Mouse (Mus musculus) cerebellum, adult 2 months (tissue): Measurements from ENCODE around the gene Exosc6. TPM values are rescaled to one million over a fixed set of nuclear protein-coding genes. Genes with fewer than 3 reads are reported as not detected.
"Not testable (repeated sequence)": the region's sequence is repeated elsewhere in the genome, so short reads cannot be mapped to it uniquely, and the experiment has no call there.

Experiments used
- DNase-seq, 2 experiments: peaks; one replicate each; pipeline ENCODE4 v3.0.0; 2021
- H3K27ac ChIP-seq: fragments of 200-500 bp; 2 replicates; pipeline ENCODE4 v1.5.1; 2012; ENCODE audit warnings: low read length, control low read depth, inconsistent platforms; ENCODE audit not compliant: insufficient read depth
- H3K27me3 ChIP-seq: fragments of 200-500 bp; 2 replicates; pipeline ENCODE4 v1.6.1; 2012; ENCODE audit warnings: inconsistent platforms, mild to moderate bottlenecking, low read length, moderate library complexity; ENCODE audit not compliant: control insufficient read depth, insufficient read depth
- H3K4me1 ChIP-seq: fragments of 200-500 bp; 2 replicates; pipeline ENCODE4 v1.6.1; 2011; ENCODE audit warnings: low read length; ENCODE audit not compliant: control insufficient read depth, insufficient read depth
- H3K4me3 ChIP-seq: fragments of 200-500 bp; replicated peaks from 2 replicates; pipeline ENCODE3; 2011; ENCODE audit warnings: mild to moderate bottlenecking, low read depth, low read length, control low read depth; ENCODE audit not compliant: insufficient read depth
- CTCF ChIP-seq: fragments of 200-500 bp; IDR thresholded peaks from 2 replicates; pipeline ENCODE4 v1.5.1; 2011; ENCODE audit warnings: low read depth, mild to moderate bottlenecking, control low read depth, low read length, moderate library complexity, borderline replicate concordance; ENCODE audit not compliant: insufficient read depth
- POLR2A ChIP-seq: fragments of 200-500 bp; IDR thresholded peaks from 2 replicates; pipeline ENCODE4 v1.6.1; 2011; ENCODE audit warnings: low read length, control low read depth, borderline replicate concordance; ENCODE audit not compliant: insufficient read depth
- WGBS: fragments of 180-500 bp; shearing (Covaris S2); methylation state at CpG from one replicate; pipeline ENCODE4 v1.1.7; 2018; 5-methylcytosine and 5-hydroxymethylcytosine counted together
- polyA plus RNA-seq: library from polyadenylated mRNA; depleted of rRNA; stranded (reverse); fragments of >200 nt; gene quantifications from 2 replicates; pipeline ENCODE4 v1.2.3, GENCODE M21; 2012; rRNA removed

Gene Exosc6
- polyA plus RNA-seq, result not detected in 2 replicates

DNA sequence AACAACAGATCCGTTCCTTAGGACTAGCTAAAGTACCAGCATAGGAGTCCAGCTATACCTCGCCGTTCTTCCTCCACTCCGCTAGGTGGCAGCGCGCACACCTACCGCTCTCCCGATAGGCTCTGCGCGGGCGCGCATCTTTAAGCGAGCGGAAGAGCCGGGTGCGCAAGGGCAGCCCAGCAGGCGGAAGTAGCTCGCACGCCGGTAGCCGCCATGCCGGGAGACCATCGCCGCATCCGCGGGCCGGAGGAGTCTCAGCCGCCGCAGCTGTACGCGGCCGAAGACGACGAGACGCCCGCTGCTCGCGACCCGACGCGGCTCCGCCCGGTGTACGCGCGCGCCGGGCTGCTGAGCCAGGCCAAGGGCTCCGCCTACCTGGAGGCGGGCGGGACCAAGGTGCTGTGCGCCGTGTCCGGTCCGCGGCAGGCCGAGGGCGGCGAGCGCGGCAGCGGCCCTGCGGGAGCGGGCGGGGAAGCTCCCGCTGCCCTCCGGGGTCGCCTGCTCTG lies at the start of gene Exosc6:
TSS of gene Exosc6 (plus strand) at position 182 of the 506 bp plus-strand sequence.
- WGBS, result under 1% methylated on average over 68 of the region's 68 CpGs
- H3K4me1 ChIP-seq, result peaks cover 10% of the 10 kb centered on the region; the same call in 1 of the 2 replicates
- peak within 1 kb of the TSS; percentile 60 for H3K4me3 ChIP-seq
- DNase-seq, result peak; percentile 92
- H3K27me3 ChIP-seq, result no peaks in the 10 kb centered on the region
- TF ChIP-seq POLR2A (peak; percentile 52; the same call in 1 of the 2 replicates), CTCF (peak; percentile 89)
- H3K27ac ChIP-seq, result no peak within 1 kb of the TSS

DNA sequence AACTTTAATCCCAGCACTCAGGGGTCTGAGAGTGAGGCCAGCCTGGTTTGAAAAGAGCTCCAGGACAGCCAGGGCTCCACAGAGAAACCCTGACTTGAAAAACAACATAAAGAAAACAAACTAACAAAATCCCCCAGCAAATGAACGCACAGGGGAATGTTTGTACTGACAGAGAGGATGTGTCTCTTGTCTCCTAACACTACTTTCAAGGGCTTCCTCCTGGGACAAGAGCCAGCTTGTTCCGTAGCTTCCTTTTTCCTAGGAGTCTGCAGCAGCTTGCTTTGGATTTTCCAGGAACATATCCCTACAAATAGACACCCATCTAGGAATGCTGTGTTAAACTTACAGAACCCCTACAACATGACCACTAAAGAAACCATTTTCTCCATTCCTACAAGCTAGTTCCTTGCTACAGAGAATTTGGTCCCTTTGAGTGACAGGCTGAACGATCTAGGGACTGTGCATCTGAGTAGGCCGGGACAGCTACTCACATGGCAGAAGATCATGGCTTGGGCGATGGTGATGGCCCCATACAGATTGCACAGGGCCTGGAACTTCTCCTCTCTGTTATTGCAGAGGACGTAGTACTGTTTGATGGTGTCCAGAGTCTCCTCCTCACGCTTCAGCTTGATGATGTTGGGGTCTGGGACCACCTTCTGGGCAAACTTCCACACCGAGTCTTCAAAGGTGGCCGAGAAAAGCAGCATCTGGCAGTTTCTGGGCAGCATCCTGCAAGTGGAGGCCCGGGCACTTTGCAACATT lies 45.7 kb upstream of the Exosc6 start:
- not testable (repeated sequence) for H3K27me3 ChIP-seq, DNase-seq, H3K4me3 ChIP-seq, H3K4me1 ChIP-seq, H3K27ac ChIP-seq
- 93% methylated on average over 9 of the region's 10 CpGs for WGBS

DNA sequence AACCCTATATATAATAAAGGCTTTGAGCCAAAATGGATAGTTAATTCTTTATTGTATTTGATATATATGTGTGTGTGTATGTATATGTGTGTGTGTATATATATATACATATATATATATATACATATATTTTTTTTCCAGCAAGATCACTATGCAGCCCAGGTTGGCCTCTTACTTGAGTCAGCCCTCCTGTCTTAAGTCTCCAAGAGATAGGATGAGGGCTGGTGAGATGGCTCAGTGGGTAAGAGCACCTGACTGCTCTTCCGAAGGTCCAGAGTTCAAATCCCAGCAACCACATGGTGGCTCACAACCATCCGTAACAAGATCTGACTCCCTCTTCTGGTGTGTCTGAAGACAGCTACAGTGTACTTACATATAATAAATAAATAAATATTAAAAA lies 29.5 kb upstream of the Exosc6 start:
- not testable (repeated sequence) for H3K27ac ChIP-seq, H3K27me3 ChIP-seq, H3K4me3 ChIP-seq, H3K4me1 ChIP-seq, DNase-seq
- WGBS, result 87% methylated on average over 2 of the region's 2 CpGs

DNA sequence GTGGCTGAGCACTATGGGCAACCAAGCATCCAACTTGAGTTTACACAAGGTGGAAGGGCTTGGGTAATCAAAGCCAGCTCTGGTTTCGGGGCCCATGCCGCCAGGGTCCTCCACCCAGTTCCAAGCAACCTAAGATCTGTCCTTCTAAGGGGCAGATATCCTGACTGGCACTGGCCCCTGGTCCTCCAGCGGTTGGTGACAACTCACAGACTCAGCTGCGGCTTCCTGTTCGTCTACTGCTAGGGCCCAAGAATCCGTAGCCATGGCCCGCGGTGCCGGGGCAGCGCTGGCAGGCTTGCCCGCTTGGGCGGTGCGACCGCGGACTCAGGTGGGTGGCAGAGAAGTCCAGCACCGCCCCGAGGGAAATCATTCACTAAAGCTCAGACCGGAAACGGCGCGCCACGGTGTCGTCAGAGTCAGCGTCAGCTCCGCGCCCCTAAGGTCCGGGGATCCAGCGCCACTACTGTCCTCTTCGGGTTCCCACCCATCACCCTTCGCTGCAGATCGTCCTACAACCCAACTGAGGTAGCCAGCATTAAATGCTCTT lies 28.7 kb upstream of the Exosc6 start:
- Histone ChIP-seq H3K27ac (peak overlapping the region; percentile 18), H3K4me3 (peak overlapping the region; percentile 70), H3K27me3 (no peaks in the 10 kb centered on the region), H3K4me1 (no peaks in the 10 kb centered on the region; the same call in 1 of the 2 replicates)
- TF ChIP-seq CTCF (no peak), POLR2A (peak; percentile 80; the same call in 1 of the 2 replicates)
- under 1% methylated on average over 31 of the region's 31 CpGs for WGBS
- peak; percentile 91 for DNase-seq

DNA sequence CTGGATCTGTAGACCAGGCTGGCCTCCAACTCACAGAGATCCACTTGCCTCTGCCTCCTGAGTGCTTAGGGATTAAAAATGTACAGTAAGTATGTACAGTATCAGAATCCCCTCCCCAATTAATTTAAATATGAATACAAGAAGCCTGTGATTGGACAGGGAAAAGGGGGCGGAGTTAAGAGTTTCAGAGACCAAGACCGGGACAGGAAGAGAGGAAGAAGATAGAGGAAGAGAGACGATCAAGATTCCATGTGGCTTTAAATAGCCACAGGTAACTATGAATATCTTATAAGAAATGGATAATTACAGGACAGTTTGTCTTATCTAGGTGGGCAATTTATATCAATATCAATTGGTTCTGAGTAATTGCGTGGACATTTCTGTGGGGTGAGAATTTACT lies 26.6 kb upstream of the Exosc6 start:
- DNase-seq, result no peak
- no peak for TF ChIP-seq CTCF
- TF ChIP-seq POLR2A, result no peak
- 57% methylated on average over 4 of the region's 4 CpGs for WGBS

DNA sequence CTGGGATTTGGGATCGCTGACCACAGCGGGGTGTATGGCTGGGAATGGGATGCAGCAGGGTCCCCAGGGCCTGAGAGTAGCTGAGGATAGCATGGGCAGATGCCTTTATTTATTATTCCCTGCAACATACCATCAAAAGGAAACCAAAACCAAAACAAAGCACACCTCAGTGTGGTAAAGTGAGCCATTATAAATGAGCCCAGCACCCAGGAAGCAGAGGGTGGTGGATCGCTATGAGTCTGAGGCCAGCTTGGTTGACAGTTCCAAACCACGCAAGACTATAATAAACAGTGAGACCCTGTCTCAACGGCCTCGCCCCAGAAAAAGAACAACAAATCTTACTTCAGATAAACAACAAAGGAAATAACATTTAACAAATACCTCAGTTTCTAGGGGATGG lies 26.1 kb upstream of the Exosc6 start:
- no peaks in the 10 kb centered on the region for H3K27me3 ChIP-seq
- DNase-seq, result no peak
- no peak overlapping the region for H3K27ac ChIP-seq
- H3K4me1 ChIP-seq, result peaks cover 3% of the 10 kb centered on the region; the same call in 1 of the 2 replicates
- TF ChIP-seq POLR2A (no peak), CTCF (no peak)
- H3K4me3 ChIP-seq, result no peak overlapping the region
- WGBS, result 85% methylated on average over 6 of the region's 6 CpGs

More for the DNA sequence above, 26.6 kb upstream of the Exosc6 start:
- Histone ChIP-seq H3K27ac (no peak overlapping the region), H3K4me1 (peaks cover 3% of the 10 kb centered on the region; the same call in 1 of the 2 replicates), H3K27me3 (no peaks in the 10 kb centered on the region), H3K4me3 (no peak overlapping the region)

DNA sequence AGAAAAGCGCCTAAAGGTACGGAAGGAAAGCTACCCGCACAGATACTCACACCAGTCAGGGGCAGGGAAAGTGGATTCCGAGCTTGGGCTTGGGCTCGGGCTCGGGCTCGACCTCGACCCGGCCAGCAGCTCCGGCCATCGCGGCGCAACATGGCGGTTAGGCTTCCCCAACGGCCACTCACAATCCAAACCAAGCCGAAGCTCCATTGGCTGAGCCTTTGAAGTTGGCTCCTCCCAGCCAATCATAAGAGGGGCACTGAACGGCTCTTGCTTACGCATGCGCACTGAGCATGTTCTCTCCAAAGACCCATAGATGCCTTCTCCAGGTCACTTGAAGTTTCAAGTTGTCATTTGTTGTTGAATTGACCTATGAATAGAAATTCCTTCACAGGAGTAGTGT lies 24.6 kb upstream of the Exosc6 start, which contains the start of gene Ddx19b:
TSS of gene Ddx19b (minus strand) at position 180 of the 400 bp plus-strand sequence.
- no peak within 1 kb of the TSS for H3K27ac ChIP-seq
- no peak for DNase-seq
- H3K4me1 ChIP-seq, result peaks cover 3% of the 10 kb centered on the region; the same call in 1 of the 2 replicates
- H3K4me3 ChIP-seq, result no peak within 1 kb of the TSS
- TF ChIP-seq CTCF (no peak), POLR2A (no peak)
- H3K27me3 ChIP-seq, result no peaks in the 10 kb centered on the region
- 96% methylated on average over 19 of the region's 19 CpGs for WGBS

DNA sequence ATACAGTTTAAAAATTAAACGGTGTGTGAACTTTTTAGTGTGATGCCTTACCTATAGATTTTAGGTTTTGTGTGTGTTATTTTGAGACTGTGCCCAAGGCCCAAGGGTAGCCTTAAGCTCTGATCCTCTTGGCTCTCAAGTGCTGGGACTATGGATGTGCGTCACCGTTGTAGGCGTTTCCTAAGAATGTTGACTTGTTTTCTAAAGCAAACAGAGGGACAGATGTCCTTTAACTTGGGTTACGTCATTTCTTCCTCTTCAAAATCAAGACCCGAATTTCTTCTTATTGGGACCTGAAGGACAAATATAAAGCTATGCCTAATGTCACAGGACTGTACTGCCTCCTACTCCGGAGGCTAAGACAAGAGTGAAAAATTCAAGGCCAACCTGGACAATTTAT lies 23.2 kb upstream of the Exosc6 start, which contains the start of gene Aars:
TSS of gene Aars (plus strand) at position 229 of the 400 bp plus-strand sequence.
- 96% methylated on average over 7 of the region's 7 CpGs for WGBS
- DNase-seq, result no peak
- no peak for TF ChIP-seq CTCF
- no peak for TF ChIP-seq POLR2A
- H3K27me3 ChIP-seq, result no peaks in the 10 kb centered on the region
- peaks cover 3% of the 10 kb centered on the region; the same call in 1 of the 2 replicates for H3K4me1 ChIP-seq
- H3K4me3 ChIP-seq, result peak within 1 kb of the TSS; percentile 94
- H3K27ac ChIP-seq, result peak within 1 kb of the TSS; percentile 72
